Mouse (Mus musculus) adrenal gland, postnatal 36 days (tissue): ENCODE measurements around the gene Ext2. TPM values are rescaled to one million over a fixed set of nuclear protein-coding genes. Genes with fewer than 3 reads are reported as not detected.

Experiments
- DNase-seq, 2 experiments: peaks; one replicate each; pipeline ENCODE4 v3.0.0; 2021; ENCODE audit warnings: mixed read lengths in 1 of 2
- total RNA-seq, 2 experiments: library from RNA; stranded (reverse); gene quantifications; 2 replicates each; pipeline ENCODE4 v1.2.3; 2021

Ext2 gene
- total RNA-seq, 2 experiments from 2014 or later = 83.3 to 110 TPM

DNA sequence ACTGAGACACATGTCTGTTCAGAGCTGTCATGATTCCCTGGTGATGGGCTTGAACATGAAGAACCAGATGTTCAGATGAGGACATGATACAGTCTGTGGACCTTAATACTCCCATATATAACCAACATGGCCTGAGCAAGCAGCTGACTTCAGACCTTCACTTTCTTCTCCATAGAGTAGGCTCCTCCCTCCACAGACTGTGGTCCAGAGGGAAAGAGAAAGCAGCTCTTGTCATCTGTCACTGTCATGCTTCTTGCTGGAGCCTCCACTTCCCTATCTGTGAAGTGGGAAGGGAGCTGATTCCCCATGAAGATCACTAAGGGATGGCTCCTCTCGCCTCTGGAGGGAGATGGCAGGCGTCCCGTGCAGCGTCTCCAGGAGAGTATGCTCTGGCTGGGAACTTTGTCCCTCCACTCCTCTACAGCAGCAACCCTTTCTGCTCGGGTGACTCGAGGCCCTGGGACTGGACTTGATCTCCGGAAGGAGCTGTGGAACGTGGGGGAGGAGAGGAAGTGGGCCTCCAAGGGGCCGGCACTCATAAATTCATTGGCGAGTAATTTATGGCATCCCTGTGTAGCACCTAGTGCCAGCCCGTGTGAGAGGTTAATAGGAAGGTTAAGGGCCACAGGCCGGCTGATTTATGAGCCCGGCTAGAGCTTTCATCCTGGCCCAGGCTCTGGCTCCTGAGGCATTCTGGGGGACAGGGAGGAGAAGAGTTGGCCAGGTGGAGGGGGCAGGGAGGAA is 197.5 kb downstream of the Ext2 start:
- no peak for DNase-seq

DNA sequence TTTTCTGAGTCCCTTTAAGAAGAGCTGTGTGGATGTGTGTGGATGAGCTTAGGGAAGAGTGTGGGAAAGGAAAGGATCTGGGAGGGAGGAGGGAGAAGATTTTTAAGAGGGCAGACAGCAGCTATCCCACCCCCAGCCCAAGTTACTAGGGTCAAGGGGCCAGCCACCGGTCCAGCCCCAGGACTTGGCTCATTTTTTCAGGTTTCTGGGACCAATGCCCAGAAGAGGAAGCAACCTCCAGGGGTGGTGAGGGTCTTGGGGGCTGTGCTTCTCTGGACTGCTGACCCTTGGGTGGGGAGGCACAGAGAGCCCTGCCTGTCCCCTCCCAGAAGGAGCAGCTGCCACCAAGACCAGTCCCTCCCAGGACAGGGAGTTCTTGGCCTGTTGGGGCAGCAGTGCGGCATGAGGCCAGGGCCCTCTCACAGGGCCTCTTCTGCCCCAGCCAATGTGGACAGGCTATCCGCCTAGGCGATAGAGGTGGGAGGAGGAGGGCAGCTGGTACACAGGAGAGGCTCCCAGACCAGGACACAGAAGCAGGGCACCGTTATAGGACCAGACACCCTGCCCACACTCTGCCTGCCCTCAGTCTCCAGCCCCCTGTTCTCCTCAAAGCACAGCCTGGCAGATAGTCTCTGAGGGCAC is 203.0 kb downstream of the Ext2 start:
- no peak for DNase-seq

DNA sequence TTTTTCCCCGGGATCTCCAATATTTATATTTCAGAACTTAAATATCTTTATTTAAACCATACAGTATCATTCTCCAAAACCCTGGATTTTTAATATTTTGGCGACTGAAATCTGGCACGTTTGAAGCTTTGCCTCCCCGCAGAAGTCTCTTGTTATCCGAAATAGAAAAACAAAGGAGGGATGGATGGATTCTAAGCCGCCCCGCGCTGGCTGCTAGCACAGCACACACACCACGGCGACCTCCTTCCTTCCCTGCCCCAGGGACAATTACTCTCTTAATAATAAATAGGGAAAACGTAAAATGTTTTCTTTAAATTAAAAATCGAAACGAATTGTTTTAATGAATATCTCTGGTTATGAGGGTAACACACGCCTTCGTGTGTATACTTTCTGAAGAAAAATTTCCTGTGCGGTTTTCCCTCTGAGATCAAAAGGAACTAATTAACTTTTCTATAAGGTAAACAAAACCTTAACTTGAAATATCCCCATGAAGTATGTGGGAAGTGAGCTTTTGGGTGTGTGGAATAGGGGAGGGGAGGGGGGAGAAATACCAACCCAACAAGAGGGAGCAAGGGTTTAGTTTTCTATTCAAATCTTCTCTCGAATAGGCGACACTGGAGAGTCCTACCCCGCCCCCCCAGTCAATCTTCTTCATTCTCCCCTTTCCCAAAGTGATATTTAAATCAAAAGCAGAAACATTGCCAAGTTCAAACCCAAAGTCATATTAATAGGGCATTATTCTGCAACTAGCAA is 203.7 kb downstream of the Ext2 start:
- DNase-seq = no peak

DNA sequence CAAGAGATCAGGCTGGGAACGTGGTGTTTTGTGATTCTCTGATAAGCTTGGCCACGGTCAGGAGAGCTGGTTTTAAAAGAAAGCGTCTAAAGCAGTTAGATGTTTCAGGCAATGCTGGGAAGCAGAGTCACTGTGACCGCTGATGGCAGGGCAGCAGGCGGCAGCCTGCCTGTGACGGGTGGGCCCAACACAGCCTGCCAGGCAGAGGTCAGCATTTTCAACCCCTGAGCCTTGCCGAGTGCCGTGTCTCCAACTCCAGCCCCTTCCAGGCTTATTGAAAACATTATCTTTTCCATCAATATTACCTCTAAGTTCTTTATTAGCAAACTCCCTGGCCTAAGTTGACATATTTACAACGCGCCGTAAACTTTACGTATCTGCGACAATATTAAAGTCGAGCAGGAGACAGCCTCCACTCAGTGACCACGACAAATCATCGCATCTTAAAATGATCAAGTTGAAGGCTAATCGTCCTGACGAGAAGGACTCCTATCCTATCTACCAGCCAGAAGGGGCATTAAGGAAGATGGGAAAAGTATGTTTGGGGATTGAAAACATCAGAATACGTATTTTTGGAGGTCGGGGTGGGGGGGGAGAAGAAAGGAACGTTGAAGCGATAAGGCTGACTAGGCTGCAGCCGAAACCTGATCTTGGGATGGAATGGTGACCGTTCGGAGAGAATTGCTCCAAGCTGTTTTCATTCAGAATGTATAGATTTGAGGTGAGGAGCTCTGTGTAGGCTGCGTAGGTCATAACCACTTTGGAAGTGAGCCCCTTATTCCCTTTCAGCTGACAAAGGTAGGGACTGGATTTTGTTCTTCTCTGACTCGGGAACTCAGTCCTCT is 206.3 kb downstream of the Ext2 start:
- DNase-seq = no peak

DNA sequence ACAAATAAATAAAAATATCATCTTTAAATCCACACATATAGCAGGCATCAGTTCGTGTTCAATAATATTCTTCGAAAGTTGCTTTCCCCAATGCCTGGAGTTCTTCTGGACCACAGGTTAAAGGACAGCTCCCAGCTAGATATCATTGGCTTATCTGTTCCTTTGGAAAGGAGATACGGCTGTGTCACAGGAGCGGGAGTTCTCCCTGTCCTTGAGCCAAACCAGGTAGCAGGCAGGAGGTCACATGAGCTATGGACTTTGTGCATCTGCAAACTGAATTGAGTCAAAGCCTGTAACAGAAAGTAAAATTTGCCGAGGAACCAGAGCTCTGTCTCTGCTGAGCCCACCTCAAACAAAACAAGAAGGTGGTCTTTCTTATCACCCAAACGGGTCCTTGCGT is 209.3 kb downstream of the Ext2 start:
- DNase-seq = no peak

Other genes starting within 250 kb of the Ext2 start
- gene Alx4, start 180.2 kb downstream of the Ext2 start, total RNA-seq = under 1 TPM; 0.36 to 0.43 TPM
- 10 to 100 TPM in 1 of 2 experiments, 1 to 10 TPM in 1; 7.1 to 10.7 TPM for gene Accs, start 27.4 kb upstream of the Ext2 start, total RNA-seq
- under 1 TPM in 1 of 2 experiments, not detected in 1; 0.86 TPM for gene Accsl, start 46.6 kb upstream of the Ext2 start, total RNA-seq
- gene Gm13889, start 134.6 kb upstream of the Ext2 start, total RNA-seq = 10 to 100 TPM; 30.9 to 72.6 TPM
- not detected for gene Gm27027, start 173.8 kb upstream of the Ext2 start, total RNA-seq
- gene Alkbh3, start 188.2 kb upstream of the Ext2 start, total RNA-seq = 10 to 100 TPM; 38.6 to 53.1 TPM